Mouse (Mus musculus): ENCODE results near the gene Cd3e. TPM values are rescaled to one million over a fixed set of nuclear protein-coding genes. Genes with fewer than 3 reads are reported as not detected.

The Cd3e gene
- polyA plus RNA-seq, 1 experiment from 2014 or later: not detected

DNA sequence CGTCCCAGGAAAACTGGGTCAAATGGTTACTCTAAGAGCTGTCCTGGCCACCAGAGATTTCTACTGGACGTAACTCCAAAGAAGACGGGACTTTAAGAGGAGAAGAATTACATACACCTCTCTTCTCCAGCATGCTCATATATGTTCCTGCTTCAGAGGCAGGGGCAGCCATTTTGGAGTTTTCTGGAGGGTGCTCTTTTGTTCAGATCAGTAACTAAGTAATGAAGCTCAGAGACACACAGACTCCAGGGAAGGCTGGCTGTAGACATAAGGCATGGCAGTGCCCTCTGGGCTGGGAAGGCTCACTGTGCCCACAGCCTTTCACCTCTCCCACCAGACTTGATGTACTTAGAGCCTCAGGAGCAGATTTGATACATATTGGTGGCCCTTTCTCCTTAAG, 26.9 kb downstream of the Cd3e start:
- 75% methylated on average over 3 of the region's 3 CpGs for WGBS
- Histone ChIP-seq H3K9ac (ENCODE audit: low read length) (no peak overlapping the region), H3K27ac (replicated peaks) (no peak overlapping the region), H3K4me3 (ENCODE audit: low read depth, low read length) (no peak overlapping the region), H3K4me1 (replicated peaks; ENCODE audit: control insufficient read depth, insufficient read depth) (no peaks in the 10 kb centered on the region), H3K27me3 (ENCODE audit: control insufficient read depth, insufficient read depth, low read length) (no peaks in the 10 kb centered on the region), H3K9me3 (ENCODE audit: control insufficient read depth, low read length) (no peaks in the 10 kb centered on the region), H3K36me3 (ENCODE audit: control insufficient read depth, insufficient read depth, low read length) (no peaks in the 10 kb centered on the region), H3K4me2 (replicated peaks; ENCODE audit: low read depth) (no peak overlapping the region)
- ATAC-seq (ENCODE audit: low FRiP score, low TSS enrichment): no peak
- no peak for TF ChIP-seq CTCF (IDR thresholded peaks at IDR 0.05; ENCODE audit: low read depth)
- TF ChIP-seq EP300 (optimal IDR thresholded peaks at IDR 0.05): no peak
- no peak for DNase-seq (ENCODE audit: low spot score)

DNA sequence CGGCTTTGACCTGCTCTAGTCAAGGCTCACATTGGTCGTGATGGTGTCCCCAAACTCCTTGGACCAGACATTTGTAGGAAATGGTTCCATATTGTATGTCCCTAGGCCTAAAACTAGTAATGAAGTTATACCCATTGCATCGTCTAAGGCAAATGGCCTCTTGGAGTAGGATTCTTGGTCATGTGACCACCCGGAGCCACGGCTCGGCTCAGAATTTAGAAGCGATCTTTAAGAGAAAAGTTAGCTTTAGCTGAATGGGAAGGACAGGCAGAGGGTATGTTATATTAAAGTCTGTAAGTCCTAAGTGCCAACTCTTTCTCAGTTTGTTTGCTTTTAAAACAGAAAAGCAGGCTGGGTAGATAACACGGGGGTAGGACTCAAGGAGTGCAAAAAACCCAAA, 27.3 kb downstream of the Cd3e start:
- Histone ChIP-seq H3K9ac (ENCODE audit: low read length) (no peak overlapping the region), H3K27me3 (ENCODE audit: control insufficient read depth, insufficient read depth, low read length) (no peaks in the 10 kb centered on the region), H3K4me2 (replicated peaks; ENCODE audit: low read depth) (no peak overlapping the region), H3K36me3 (ENCODE audit: control insufficient read depth, insufficient read depth, low read length) (no peaks in the 10 kb centered on the region), H3K4me3 (ENCODE audit: low read depth, low read length) (no peak overlapping the region), H3K9me3 (ENCODE audit: control insufficient read depth, low read length) (no peaks in the 10 kb centered on the region), H3K27ac (replicated peaks) (no peak overlapping the region), H3K4me1 (replicated peaks; ENCODE audit: control insufficient read depth, insufficient read depth) (no peaks in the 10 kb centered on the region)
- TF ChIP-seq CTCF (IDR thresholded peaks at IDR 0.05; ENCODE audit: low read depth): no peak
- TF ChIP-seq EP300 (optimal IDR thresholded peaks at IDR 0.05): no peak
- DNase-seq (ENCODE audit: low spot score) (no peak), ATAC-seq (ENCODE audit: low FRiP score, low TSS enrichment) (no peak)
- 84% methylated on average over 8 of the region's 8 CpGs for whole genome bisulfite sequencing

DNA sequence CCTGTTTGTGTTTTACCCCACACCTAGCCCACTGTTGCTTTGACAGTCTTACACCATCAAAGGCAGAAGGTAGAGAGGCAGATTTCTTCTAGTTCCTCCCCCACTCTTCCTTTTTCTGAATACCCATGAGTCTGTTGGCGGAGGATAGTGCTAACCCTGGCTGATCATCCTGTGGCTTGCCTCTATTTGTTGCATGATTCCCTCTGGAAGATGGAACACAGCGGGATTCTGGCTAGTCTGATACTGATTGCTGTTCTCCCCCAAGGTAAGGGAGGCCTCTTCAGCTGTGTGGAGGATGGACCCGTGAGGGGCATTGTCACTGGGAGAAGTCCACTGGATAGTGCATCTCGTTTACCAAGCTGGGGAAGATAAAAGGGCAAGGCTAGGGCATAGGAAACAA, 27.8 kb downstream of the Cd3e start, which contains the start of gene Cd3d:
TSS of gene Cd3d (plus strand) at position 111 of the 400 bp plus-strand sequence.
- no peak within 1 kb of the TSS for H3K9ac ChIP-seq (ENCODE audit: low read length)
- H3K9me3 ChIP-seq (ENCODE audit: control insufficient read depth, low read length): no peaks in the 10 kb centered on the region
- no peak for TF ChIP-seq EP300 (optimal IDR thresholded peaks at IDR 0.05)
- no peak for TF ChIP-seq CTCF (IDR thresholded peaks at IDR 0.05; ENCODE audit: low read depth)
- DNase-seq (ENCODE audit: low spot score) (no peak), ATAC-seq (ENCODE audit: low FRiP score, low TSS enrichment) (no peak)
- H3K4me3 ChIP-seq (ENCODE audit: low read depth, low read length): no peak within 1 kb of the TSS
- H3K4me2 ChIP-seq (replicated peaks; ENCODE audit: low read depth): no peak within 1 kb of the TSS
- no peaks in the 10 kb centered on the region for H3K27me3 ChIP-seq (ENCODE audit: control insufficient read depth, insufficient read depth, low read length)
- no peaks in the 10 kb centered on the region for H3K36me3 ChIP-seq (ENCODE audit: control insufficient read depth, insufficient read depth, low read length)
- 72% methylated on average over 4 of the region's 4 CpGs for WGBS
- no peak within 1 kb of the TSS for H3K27ac ChIP-seq (replicated peaks)
- no peaks in the 10 kb centered on the region for H3K4me1 ChIP-seq (replicated peaks; ENCODE audit: control insufficient read depth, insufficient read depth)

DNA sequence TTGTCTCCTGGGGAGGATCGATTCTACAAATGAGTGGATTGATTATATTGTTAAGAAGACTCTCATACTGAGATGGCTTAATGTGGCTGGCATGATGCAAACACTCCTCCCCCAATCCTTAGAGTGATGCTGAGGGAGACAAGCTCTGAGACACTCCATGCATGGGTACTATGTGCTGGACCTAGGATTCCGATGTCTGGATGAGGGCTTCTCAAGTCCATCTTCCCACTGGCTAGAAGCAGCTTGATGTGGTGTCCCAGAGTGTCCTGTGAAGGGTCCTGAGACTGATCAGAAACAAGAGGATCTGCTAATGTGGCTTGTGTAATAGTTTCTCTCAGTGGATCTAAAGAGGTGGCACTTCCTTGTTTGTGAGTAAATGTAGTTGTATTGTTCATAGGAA, 28.3 kb downstream of the Cd3e start:
- Histone ChIP-seq H3K4me1 (replicated peaks; ENCODE audit: control insufficient read depth, insufficient read depth) (no peaks in the 10 kb centered on the region), H3K9me3 (ENCODE audit: control insufficient read depth, low read length) (no peaks in the 10 kb centered on the region), H3K4me3 (ENCODE audit: low read depth, low read length) (no peak overlapping the region), H3K9ac (ENCODE audit: low read length) (no peak overlapping the region), H3K4me2 (replicated peaks; ENCODE audit: low read depth) (no peak overlapping the region), H3K27me3 (ENCODE audit: control insufficient read depth, insufficient read depth, low read length) (no peaks in the 10 kb centered on the region), H3K27ac (replicated peaks) (no peak overlapping the region), H3K36me3 (ENCODE audit: control insufficient read depth, insufficient read depth, low read length) (no peaks in the 10 kb centered on the region)
- DNase-seq (ENCODE audit: low spot score): no peak
- WGBS: 86% methylated on average over 2 of the region's 2 CpGs
- TF ChIP-seq EP300 (optimal IDR thresholded peaks at IDR 0.05): no peak
- TF ChIP-seq CTCF (IDR thresholded peaks at IDR 0.05; ENCODE audit: low read depth): no peak
- ATAC-seq (ENCODE audit: low FRiP score, low TSS enrichment): no peak

DNA sequence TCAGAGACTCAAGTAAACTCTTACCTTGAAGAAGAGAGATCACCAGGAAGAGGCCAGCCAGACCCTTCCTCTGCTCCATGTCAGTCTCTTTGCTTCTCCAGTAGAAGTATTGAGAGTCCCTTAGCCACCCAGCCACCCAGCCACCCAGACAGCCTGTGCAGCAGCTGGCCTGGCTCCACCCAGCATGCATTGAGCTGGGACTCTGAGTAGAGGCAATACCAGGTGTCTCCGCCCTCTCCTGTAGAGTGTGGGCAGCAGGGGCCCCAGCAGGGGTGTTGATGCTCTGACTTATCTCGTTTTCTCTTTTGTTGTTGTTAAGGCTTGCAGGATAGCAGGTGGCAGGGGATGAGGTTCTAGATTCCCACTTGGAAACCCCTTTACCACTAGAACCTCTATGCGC, 29.2 kb downstream of the Cd3e start, which contains the start of gene Cd3g:
TSS of gene Cd3g (minus strand) at position 190 of the 400 bp plus-strand sequence.
- no peak for DNase-seq (ENCODE audit: low spot score)
- Histone ChIP-seq H3K4me3 (ENCODE audit: low read depth, low read length) (no peak within 1 kb of the TSS), H3K9me3 (ENCODE audit: control insufficient read depth, low read length) (no peaks in the 10 kb centered on the region), H3K27me3 (ENCODE audit: control insufficient read depth, insufficient read depth, low read length) (no peaks in the 10 kb centered on the region), H3K9ac (ENCODE audit: low read length) (no peak within 1 kb of the TSS), H3K36me3 (ENCODE audit: control insufficient read depth, insufficient read depth, low read length) (no peaks in the 10 kb centered on the region), H3K4me2 (replicated peaks; ENCODE audit: low read depth) (no peak within 1 kb of the TSS), H3K4me1 (replicated peaks; ENCODE audit: control insufficient read depth, insufficient read depth) (no peaks in the 10 kb centered on the region), H3K27ac (replicated peaks) (no peak within 1 kb of the TSS)
- WGBS: 45% methylated on average over 3 of the region's 3 CpGs
- TF ChIP-seq EP300 (optimal IDR thresholded peaks at IDR 0.05): no peak
- TF ChIP-seq CTCF (IDR thresholded peaks at IDR 0.05; ENCODE audit: low read depth): no peak
- ATAC-seq (ENCODE audit: low FRiP score, low TSS enrichment): no peak

DNA sequence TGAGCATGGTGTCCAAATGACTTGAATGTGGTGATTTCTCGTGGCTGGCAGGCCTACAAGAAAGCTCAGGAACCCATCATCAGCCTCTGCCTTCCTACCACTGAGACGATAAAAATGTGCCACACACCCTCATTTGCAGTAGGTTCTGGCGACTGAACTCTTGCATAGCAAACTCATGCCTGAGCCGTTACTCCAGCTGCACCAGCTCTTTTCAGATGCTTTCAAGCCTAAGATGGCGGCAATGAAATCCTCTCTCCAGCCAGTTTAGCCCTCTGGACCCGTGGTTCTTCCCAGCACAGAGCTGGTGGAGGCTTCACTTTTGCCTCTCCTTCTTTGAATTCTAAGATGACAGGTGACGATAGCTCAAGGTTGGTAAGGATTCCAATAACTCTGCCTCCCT, 29.6 kb downstream of the Cd3e start:
- Histone ChIP-seq H3K4me1 (replicated peaks; ENCODE audit: control insufficient read depth, insufficient read depth) (no peaks in the 10 kb centered on the region), H3K27ac (replicated peaks) (no peak overlapping the region), H3K27me3 (ENCODE audit: control insufficient read depth, insufficient read depth, low read length) (no peaks in the 10 kb centered on the region), H3K36me3 (ENCODE audit: control insufficient read depth, insufficient read depth, low read length) (no peaks in the 10 kb centered on the region), H3K4me2 (replicated peaks; ENCODE audit: low read depth) (no peak overlapping the region), H3K9ac (ENCODE audit: low read length) (no peak overlapping the region), H3K9me3 (ENCODE audit: control insufficient read depth, low read length) (no peaks in the 10 kb centered on the region), H3K4me3 (ENCODE audit: low read depth, low read length) (no peak overlapping the region)
- DNase-seq (ENCODE audit: low spot score) (no peak), ATAC-seq (ENCODE audit: low FRiP score, low TSS enrichment) (no peak)
- no peak for TF ChIP-seq EP300 (optimal IDR thresholded peaks at IDR 0.05)
- no peak for TF ChIP-seq CTCF (IDR thresholded peaks at IDR 0.05; ENCODE audit: low read depth)
- WGBS: 71% methylated on average over 7 of the region's 7 CpGs
